Mouse (Mus musculus): ENCODE data around the gene Adgrf5. TPM values are rescaled to one million over a fixed set of nuclear protein-coding genes. Genes with fewer than 3 reads are reported as not detected.
"Not testable (repeated sequence)": the region's sequence is repeated elsewhere in the genome, so short reads cannot be mapped to it uniquely, and the experiment has no call there.

The Adgrf5 gene
- polyA plus RNA-seq (2015; fragmentation: Nextera tagmentation; extraction: Ambion mirVana), result 6.3 and 6.5 TPM in 2 replicates

GRCm38 (mm10) chr17:43359826-43360619, at the start of gene Adgrf5:
TSS of gene Adgrf5 (plus strand) at chr17:43360451.
- no peak for ATAC-seq (replicated peaks)
- Histone ChIP-seq H3K4me3 (no peak within 1 kb of the TSS), H3K36me3 (no peaks in the 10 kb centered on the region), H3K4me1 (peaks cover 5% of the 10 kb centered on the region; the same call in 1 of the 2 replicates), H3K27me3 (no peaks in the 10 kb centered on the region), H3K4me2 (replicated peaks) (no peak within 1 kb of the TSS), H3K27ac (replicated peaks) (no peak within 1 kb of the TSS), H3K9ac (replicated peaks) (no peak within 1 kb of the TSS), H3K9me3 (no peaks in the 10 kb centered on the region)
- WGBS, result 71% methylated on average over 16 of the region's 16 CpGs

GRCm38 (mm10) chr17:43325986-43326671, 34.1 kb upstream of the Adgrf5 start:
- WGBS, result 40% methylated on average over 7 of the region's 7 CpGs
- ATAC-seq (replicated peaks), result peak; percentile 41; the same call in 1 of the 2 replicates
- H3K9ac ChIP-seq (replicated peaks), result 0 out of 2 replicates have a peak overlapping the region, but pooled peaks have one; percentile 47
- H3K4me3 ChIP-seq, result no peak overlapping the region
- no peak overlapping the region for H3K27ac ChIP-seq (replicated peaks)
- H3K9me3 ChIP-seq, result no peaks in the 10 kb centered on the region
- no peaks in the 10 kb centered on the region for H3K27me3 ChIP-seq
- peaks cover 7% of the 10 kb centered on the region for H3K4me1 ChIP-seq
- peak overlapping the region; percentile 76 for H3K4me2 ChIP-seq (replicated peaks)
- no peaks in the 10 kb centered on the region for H3K36me3 ChIP-seq

DNA sequence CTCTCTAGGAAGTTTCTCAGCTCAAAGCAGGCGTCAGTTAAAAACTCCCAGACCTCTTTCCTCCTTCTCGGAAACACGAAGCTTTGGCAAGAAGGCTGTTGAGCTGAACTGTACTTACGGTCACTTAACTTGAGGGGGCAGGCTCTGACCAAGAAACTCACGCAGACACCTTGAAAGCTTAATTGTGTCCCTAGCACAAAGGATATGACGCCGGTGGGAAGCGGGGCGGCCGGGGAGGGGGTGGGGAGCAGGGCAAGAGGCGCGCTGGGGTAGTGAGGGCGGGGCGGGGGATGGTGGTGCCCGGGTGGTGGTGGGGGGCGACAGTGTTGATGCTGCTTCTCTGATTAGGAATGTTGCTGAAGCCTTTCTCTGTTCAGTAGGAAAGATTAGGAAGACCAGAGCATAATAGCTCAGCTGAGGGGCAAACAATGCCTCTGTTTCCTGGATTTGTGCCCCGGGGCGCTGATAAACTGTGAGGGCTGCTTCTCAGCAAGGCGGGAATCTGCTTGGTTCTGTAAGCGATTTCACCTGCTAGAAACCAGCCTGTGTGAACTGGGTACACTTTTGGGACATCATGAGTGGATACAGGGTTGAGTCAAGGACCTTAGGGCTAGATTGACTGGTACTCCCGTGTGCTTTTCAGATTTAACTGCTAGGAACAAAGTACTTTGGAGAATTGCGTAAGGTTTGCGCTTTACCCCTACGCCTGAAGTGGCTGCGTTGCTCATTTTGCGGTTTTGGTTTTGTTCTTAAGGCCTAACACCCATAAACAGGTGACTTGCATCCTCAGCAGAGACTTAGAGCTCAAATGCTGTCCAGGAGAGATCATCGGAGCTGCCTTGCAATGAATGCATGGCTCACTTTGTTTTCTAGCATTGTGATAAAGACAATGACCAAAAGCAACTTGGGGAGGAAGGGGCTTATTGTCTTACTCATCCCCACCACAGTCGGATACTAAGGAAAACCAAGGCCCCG, 33.2 kb upstream of the Adgrf5 start:
- H3K36me3 ChIP-seq, result no peaks in the 10 kb centered on the region
- ATAC-seq (replicated peaks), result peak; percentile 92
- peak overlapping the region; percentile 37; the same call in 1 of the 2 replicates for H3K27ac ChIP-seq (replicated peaks)
- WGBS, result 5% methylated on average over 29 of the region's 29 CpGs
- no peaks in the 10 kb centered on the region for H3K9me3 ChIP-seq
- peak overlapping the region; percentile 42 for H3K4me3 ChIP-seq
- H3K27me3 ChIP-seq, result no peaks in the 10 kb centered on the region
- peak overlapping the region; percentile 76 for H3K4me2 ChIP-seq (replicated peaks)
- H3K4me1 ChIP-seq, result peaks cover 7% of the 10 kb centered on the region
- peak overlapping the region; percentile 47 for H3K9ac ChIP-seq (replicated peaks)

GRCm38 (mm10) chr17:43327810-43328209, 32.4 kb upstream of the Adgrf5 start:
- Histone ChIP-seq H3K9ac (replicated peaks) (no peak overlapping the region), H3K27me3 (no peaks in the 10 kb centered on the region), H3K4me3 (no peak overlapping the region), H3K9me3 (no peaks in the 10 kb centered on the region), H3K4me1 (peaks cover 7% of the 10 kb centered on the region), H3K4me2 (replicated peaks) (no peak overlapping the region), H3K36me3 (no peaks in the 10 kb centered on the region), H3K27ac (replicated peaks) (no peak overlapping the region)
- WGBS, result 82% methylated on average over 6 of the region's 6 CpGs
- ATAC-seq (replicated peaks), result 0 out of 2 replicates have a peak, but pooled peaks have one; percentile 15

DNA sequence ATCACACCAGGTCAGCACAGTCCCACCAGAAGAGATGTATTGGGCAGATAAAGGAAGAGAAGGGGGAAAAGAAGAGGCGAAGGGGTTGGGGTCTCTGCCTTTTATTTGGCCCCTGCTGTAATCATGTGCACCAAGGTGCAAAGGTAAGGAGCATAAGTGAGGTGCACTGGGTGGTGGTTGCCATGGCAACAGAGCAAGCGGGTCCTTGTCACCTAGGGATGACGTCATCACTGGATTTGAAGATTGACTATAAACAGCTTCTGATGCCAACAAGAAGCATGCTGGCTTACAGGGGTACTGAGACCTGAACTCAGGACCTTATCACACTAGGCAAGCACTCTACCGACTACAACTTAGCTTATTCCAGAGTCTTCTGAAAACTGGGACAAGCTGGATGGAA, 31.0 kb upstream of the Adgrf5 start:
- no peak overlapping the region for H3K9ac ChIP-seq (replicated peaks)
- H3K27ac ChIP-seq (replicated peaks), result no peak overlapping the region
- no peaks in the 10 kb centered on the region for H3K9me3 ChIP-seq
- 86% methylated on average over 4 of the region's 4 CpGs for whole genome bisulfite sequencing
- no peak for ATAC-seq (replicated peaks)
- H3K4me3 ChIP-seq, result no peak overlapping the region
- H3K27me3 ChIP-seq, result no peaks in the 10 kb centered on the region
- H3K4me1 ChIP-seq, result peaks cover 7% of the 10 kb centered on the region
- no peaks in the 10 kb centered on the region for H3K36me3 ChIP-seq
- H3K4me2 ChIP-seq (replicated peaks), result no peak overlapping the region

GRCm38 (mm10) chr17:43329761-43330183, 30.5 kb upstream of the Adgrf5 start:
- Histone ChIP-seq H3K27me3 (no peaks in the 10 kb centered on the region), H3K36me3 (no peaks in the 10 kb centered on the region), H3K9me3 (no peaks in the 10 kb centered on the region), H3K4me2 (replicated peaks) (no peak overlapping the region), H3K9ac (replicated peaks) (no peak overlapping the region), H3K4me1 (peaks cover 7% of the 10 kb centered on the region), H3K4me3 (no peak overlapping the region), H3K27ac (replicated peaks) (no peak overlapping the region)
- no peak for ATAC-seq (replicated peaks)
- 82% methylated on average over 7 of the region's 7 CpGs for WGBS

DNA sequence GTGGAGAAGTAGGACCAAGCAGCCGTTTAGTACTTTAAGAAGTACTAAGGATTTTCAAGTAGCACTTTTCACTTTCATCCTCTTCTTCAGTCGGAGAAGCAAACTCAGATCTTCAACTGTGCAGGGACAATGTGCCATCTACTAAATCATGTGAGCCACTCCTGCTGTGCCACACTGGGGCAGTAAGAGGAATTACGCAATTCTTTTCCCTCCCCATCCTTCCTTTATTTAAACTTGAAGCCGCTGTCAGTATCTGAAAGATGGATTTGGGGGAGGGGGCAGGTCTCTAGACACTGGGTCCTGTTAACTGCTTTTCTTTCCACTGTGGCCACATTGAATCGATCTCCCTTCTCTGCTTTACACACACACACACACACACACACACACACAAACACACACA, 27.6 kb upstream of the Adgrf5 start:
- 47% methylated on average over 5 of the region's 5 CpGs for WGBS

GRCm38 (mm10) chr17:43334074-43334473, 26.2 kb upstream of the Adgrf5 start:
- ATAC-seq (replicated peaks), result no peak
- no peak overlapping the region for H3K27ac ChIP-seq (replicated peaks)
- no peak overlapping the region for H3K4me2 ChIP-seq (replicated peaks)
- H3K4me3 ChIP-seq, result no peak overlapping the region
- H3K27me3 ChIP-seq, result no peaks in the 10 kb centered on the region
- no peaks in the 10 kb centered on the region for H3K36me3 ChIP-seq
- WGBS, result 83% methylated on average over 9 of the region's 9 CpGs
- H3K9me3 ChIP-seq, result no peaks in the 10 kb centered on the region
- H3K9ac ChIP-seq (replicated peaks), result no peak overlapping the region
- H3K4me1 ChIP-seq, result no peaks in the 10 kb centered on the region

More for the DNA sequence above, 27.6 kb upstream of the Adgrf5 start:
- no peaks in the 10 kb centered on the region for H3K27me3 ChIP-seq
- no peak overlapping the region for H3K9ac ChIP-seq (replicated peaks)
- no peaks in the 10 kb centered on the region for H3K36me3 ChIP-seq
- no peak overlapping the region for H3K27ac ChIP-seq (replicated peaks)
- no peak overlapping the region for H3K4me3 ChIP-seq
- no peak for ATAC-seq (replicated peaks)
- H3K4me2 ChIP-seq (replicated peaks), result no peak overlapping the region
- no peaks in the 10 kb centered on the region for H3K4me1 ChIP-seq
- no peaks in the 10 kb centered on the region for H3K9me3 ChIP-seq

DNA sequence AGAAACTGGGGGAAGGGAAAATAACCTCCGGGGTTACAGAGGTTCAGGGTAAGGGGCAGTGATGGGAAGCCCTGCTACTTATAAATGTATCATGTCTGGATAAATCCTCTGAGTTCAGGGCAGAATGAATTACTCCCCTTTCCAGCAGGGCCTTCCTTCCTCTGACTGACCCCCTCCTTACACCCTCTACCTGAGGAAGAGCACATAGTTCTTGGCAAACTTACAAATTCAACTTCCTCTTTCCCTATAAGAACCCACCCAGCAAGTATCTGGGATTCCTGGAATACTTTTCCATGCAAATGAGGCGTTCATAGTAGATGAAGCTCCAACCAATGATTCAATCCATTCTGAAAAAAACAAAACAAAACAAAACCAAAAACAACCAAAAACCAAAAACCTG, 22.6 kb upstream of the Adgrf5 start:
- Histone ChIP-seq H3K4me3 (no peak overlapping the region), H3K9ac (replicated peaks) (no peak overlapping the region), H3K27me3 (no peaks in the 10 kb centered on the region), H3K4me2 (replicated peaks) (no peak overlapping the region), H3K27ac (replicated peaks) (no peak overlapping the region), H3K9me3 (no peaks in the 10 kb centered on the region), H3K36me3 (no peaks in the 10 kb centered on the region), H3K4me1 (no peaks in the 10 kb centered on the region)
- WGBS, result 82% methylated on average over 2 of the region's 2 CpGs
- no peak for ATAC-seq (replicated peaks)

DNA sequence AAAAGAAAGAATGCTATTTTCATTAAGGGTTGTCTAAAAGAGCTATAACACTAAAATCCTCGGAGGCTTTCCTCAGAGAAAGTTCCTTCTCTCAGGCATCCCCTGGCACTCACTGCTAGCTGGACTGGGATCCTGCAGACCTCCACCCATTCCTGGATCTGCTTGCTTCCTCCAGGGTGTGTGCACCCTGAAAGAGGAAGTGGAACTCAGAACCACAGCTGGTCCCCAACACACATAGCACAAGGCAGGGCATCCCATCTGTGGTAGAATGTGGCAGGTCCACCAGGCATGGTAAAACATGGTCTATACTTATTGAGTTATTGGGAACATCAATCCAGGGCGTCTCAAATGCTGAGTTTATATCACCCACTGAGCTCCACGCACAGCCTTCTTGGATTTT, 22.0 kb upstream of the Adgrf5 start:
- no peak overlapping the region for H3K4me3 ChIP-seq
- H3K4me2 ChIP-seq (replicated peaks), result no peak overlapping the region
- H3K4me1 ChIP-seq, result no peaks in the 10 kb centered on the region
- H3K9ac ChIP-seq (replicated peaks), result no peak overlapping the region
- 92% methylated on average over 3 of the region's 3 CpGs for WGBS
- ATAC-seq (replicated peaks), result no peak
- H3K27ac ChIP-seq (replicated peaks), result no peak overlapping the region
- H3K36me3 ChIP-seq, result no peaks in the 10 kb centered on the region
- no peaks in the 10 kb centered on the region for H3K27me3 ChIP-seq
- no peaks in the 10 kb centered on the region for H3K9me3 ChIP-seq

DNA sequence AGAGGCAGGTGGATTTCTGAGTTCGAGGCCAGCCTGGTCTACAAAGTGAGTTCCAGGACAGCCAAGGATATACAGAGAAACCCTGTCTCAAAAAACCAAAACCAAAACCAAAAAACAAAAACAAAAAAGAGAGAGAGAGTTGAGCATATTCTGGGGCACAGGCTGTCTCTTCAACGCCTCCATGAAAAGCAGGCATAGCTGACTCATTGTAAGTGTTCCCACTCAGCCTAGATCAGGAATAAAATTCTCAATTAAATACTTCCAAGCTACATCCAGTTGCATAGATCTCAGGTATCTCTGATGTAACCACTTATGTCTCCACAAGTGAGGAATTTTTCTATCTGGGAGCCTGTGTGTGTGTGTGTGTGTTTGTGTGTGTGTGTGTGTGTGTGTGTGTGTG, 13.8 kb upstream of the Adgrf5 start:
- H3K36me3 ChIP-seq; H3K27ac ChIP-seq (replicated peaks); H3K4me2 ChIP-seq (replicated peaks); ATAC-seq (replicated peaks); H3K9ac ChIP-seq (replicated peaks); H3K4me3 ChIP-seq; H3K27me3 ChIP-seq; H3K4me1 ChIP-seq; H3K9me3 ChIP-seq: not testable (repeated sequence)
- WGBS, result 97% methylated on average over 2 of the region's 2 CpGs
